Mouse (Mus musculus): Measurements from ENCODE around the gene Inca1. TPM values are rescaled to one million over a fixed set of nuclear protein-coding genes. Genes with fewer than 3 reads are reported as not detected.

The Inca1 gene
- polyA plus RNA-seq, 1 experiment from 2014 or later: 1.3 TPM

DNA sequence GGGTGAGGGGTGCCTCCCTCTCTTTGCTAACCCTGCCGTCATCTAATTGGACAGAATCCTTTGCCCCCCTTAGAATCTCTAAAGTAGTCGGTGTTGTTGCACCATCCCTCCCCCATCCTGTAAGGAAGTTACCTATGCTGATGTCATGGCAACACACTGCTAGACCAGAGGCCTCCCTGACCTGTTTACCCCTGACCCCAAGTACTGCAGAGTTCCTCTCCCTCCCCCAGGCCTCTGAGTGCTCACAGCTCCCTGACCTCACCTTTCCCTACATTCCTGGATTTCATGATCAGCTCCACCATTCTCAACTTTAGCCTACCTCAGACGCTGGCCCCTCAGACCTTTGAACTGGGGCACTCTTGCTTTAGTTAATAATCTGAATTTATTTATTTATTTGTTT, 6.2 kb upstream of the Inca1 start:
- Histone ChIP-seq H3K4me2 (ENCODE audit: low read length) (no peak overlapping the region), H3K4me3 (replicated peaks; ENCODE audit: low read length) (no peak overlapping the region), H3K27ac (ENCODE audit: low read length) (no peak overlapping the region), H3K9ac (replicated peaks; ENCODE audit: low read depth, low read length) (no peak overlapping the region), H3K9me3 (ENCODE audit: control insufficient read depth, low read length) (no peaks in the 10 kb centered on the region), H3K4me1 (replicated peaks; ENCODE audit: control insufficient read depth, insufficient read depth, low read length) (peaks cover 13% of the 10 kb centered on the region), H3K36me3 (ENCODE audit: control insufficient read depth, insufficient read depth) (peaks cover 27% of the 10 kb centered on the region), H3K27me3 (replicated peaks; ENCODE audit: control insufficient read depth, insufficient read depth, low read length) (no peaks in the 10 kb centered on the region)
- 89% methylated on average over 3 of the region's 3 CpGs for WGBS
- no peak for ATAC-seq

DNA sequence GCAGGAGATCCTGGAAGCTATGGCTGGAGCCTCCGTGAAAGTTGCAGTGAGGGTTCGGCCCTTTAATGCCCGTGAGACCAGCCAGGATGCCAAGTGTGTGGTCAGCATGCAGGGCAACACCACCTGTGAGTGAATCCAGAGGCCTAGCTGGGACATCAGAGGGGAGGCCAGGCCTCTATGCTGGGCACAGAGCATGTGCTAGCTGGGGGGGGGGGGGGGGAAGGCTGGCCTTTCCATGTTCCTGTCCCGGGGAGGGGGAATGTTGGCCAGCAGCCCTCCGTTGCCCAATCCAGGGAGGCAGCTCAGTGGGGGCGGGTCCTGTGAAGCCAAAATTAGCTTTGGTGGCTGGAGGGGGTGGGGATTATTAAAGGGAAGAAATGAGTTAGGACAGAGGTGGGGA, 2.8 kb upstream of the Inca1 start:
- no peak overlapping the region for H3K4me3 ChIP-seq (replicated peaks; ENCODE audit: low read length)
- WGBS: 80% methylated on average over 6 of the region's 6 CpGs
- H3K27ac ChIP-seq (ENCODE audit: low read length): no peak overlapping the region
- no peaks in the 10 kb centered on the region for H3K27me3 ChIP-seq (replicated peaks; ENCODE audit: control insufficient read depth, insufficient read depth, low read length)
- H3K36me3 ChIP-seq (ENCODE audit: control insufficient read depth, insufficient read depth): peaks cover 22% of the 10 kb centered on the region
- no peak overlapping the region for H3K4me2 ChIP-seq (ENCODE audit: low read length)
- H3K9ac ChIP-seq (replicated peaks; ENCODE audit: low read depth, low read length): no peak overlapping the region
- no peak for ATAC-seq
- H3K4me1 ChIP-seq (replicated peaks; ENCODE audit: control insufficient read depth, insufficient read depth, low read length): peaks cover 22% of the 10 kb centered on the region
- H3K9me3 ChIP-seq (ENCODE audit: control insufficient read depth, low read length): no peaks in the 10 kb centered on the region

DNA sequence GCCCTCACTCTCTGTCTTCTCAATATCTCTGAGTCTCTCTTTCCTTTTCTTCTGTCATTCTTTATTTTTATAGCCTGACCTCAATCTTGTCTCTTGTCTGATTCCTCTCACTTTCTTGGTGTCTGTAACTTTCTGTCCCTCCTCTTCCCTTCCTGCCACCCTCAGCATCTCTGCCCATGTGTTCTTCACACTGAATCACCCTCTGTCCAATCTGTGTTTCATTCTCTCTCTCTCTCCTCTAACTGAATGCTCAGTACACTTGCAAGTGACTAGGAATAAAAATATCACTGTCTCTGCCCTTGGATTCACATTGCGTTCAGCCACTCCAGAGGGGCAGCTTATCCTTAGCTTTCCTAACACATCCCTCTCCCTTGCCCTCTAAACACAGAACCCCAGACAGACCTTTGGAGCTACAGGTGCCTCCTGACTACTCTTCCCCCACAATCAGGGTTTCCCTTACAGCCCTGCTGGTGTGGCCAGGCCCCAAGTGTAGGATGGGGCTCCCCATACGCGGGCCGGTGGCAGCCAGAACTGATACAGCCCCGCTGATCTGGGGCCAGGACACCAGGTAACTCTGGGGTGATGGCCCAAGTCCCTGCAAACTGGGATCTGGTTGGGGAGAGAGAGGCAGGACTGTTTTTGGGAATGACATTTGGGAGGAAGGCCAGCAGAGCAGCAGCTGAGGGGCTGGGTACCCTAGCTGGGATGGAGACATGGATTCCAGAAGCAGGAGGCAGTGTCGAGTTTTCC, 2.2 kb upstream of the Inca1 start:
- peaks cover 22% of the 10 kb centered on the region for H3K4me1 ChIP-seq (replicated peaks; ENCODE audit: control insufficient read depth, insufficient read depth, low read length)
- 85% methylated on average over 6 of the region's 6 CpGs for WGBS
- H3K27ac ChIP-seq (ENCODE audit: low read length): no peak overlapping the region
- no peak overlapping the region for H3K4me3 ChIP-seq (replicated peaks; ENCODE audit: low read length)
- H3K36me3 ChIP-seq (ENCODE audit: control insufficient read depth, insufficient read depth): peaks cover 17% of the 10 kb centered on the region
- H3K4me2 ChIP-seq (ENCODE audit: low read length): no peak overlapping the region
- H3K9ac ChIP-seq (replicated peaks; ENCODE audit: low read depth, low read length): no peak overlapping the region; the same call in 1 of the 2 replicates
- no peak for ATAC-seq
- no peaks in the 10 kb centered on the region for H3K27me3 ChIP-seq (replicated peaks; ENCODE audit: control insufficient read depth, insufficient read depth, low read length)
- H3K9me3 ChIP-seq (ENCODE audit: control insufficient read depth, low read length): no peaks in the 10 kb centered on the region

DNA sequence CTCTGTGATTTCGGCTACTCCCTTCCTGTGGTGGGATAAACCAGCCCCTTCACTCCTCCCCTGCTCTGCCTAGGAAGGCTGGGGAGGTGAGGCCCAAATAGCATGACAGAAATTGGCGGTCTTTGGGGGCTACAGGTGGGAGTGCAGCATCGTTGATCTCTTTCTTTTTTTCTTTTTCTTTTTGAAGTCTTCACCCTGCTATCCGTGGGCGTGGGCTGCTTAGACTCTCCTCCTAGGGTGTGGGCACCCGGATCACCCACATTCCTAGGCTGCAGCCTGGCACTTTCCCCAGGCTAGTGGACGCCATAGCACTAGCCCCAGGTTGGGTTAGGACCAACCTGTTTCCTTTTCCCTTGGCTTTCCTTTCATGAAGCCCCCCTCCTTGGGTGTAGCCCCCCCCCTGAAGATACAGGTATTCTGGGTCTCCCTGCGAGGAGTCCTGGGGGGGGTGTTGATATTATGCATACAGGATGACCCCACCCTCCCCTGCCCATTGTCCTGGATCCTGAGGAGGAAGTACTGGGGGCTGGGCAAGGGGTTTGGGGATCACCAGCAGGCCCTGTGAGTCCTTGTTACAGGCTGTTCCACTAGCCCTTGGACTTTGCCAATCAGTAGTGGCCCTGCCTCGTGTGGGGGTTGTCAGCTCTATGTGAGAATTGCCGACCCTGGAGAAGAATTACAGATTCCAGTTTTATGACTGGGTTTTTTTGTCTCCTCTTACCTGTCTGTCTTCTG, 1.4 kb upstream of the Inca1 start:
- no peaks in the 10 kb centered on the region for H3K27me3 ChIP-seq (replicated peaks; ENCODE audit: control insufficient read depth, insufficient read depth, low read length)

DNA sequence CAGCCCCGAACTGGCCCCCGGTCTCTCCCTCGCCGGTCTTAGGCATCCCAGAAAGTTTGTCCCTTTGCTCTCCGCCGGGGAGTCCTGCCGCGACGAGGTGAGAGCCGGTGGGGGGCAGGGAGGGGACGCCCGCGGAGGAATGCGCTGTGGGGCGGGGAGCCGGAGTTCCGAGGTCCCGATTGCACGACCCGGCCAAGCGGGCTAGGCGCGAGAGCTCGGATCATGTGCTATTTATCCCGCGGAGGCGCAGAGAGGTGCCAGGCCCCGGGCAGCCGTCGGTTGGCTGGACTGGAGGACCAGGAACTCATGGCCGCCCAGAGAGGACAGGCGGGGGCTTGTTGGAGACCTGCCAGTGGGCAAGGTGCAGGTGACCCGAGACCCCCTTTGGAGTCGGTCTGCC, 658 bp upstream of the Inca1 start:
- no peaks in the 10 kb centered on the region for H3K9me3 ChIP-seq (ENCODE audit: control insufficient read depth, low read length)
- peaks cover 12% of the 10 kb centered on the region for H3K36me3 ChIP-seq (ENCODE audit: control insufficient read depth, insufficient read depth)
- WGBS: under 1% methylated on average over 34 of the region's 34 CpGs
- peak overlapping the region; percentile 91 for H3K4me3 ChIP-seq (replicated peaks; ENCODE audit: low read length)
- H3K27me3 ChIP-seq (replicated peaks; ENCODE audit: control insufficient read depth, insufficient read depth, low read length): no peaks in the 10 kb centered on the region
- H3K9ac ChIP-seq (replicated peaks; ENCODE audit: low read depth, low read length): peak overlapping the region; percentile 85
- H3K27ac ChIP-seq (ENCODE audit: low read length): peak overlapping the region; percentile 85
- ATAC-seq: peak; percentile 39
- H3K4me2 ChIP-seq (ENCODE audit: low read length): peak overlapping the region; percentile 68
- H3K4me1 ChIP-seq (replicated peaks; ENCODE audit: control insufficient read depth, insufficient read depth, low read length): peaks cover 22% of the 10 kb centered on the region

More for the DNA sequence above, 1.4 kb upstream of the Inca1 start:
- H3K9ac ChIP-seq (replicated peaks; ENCODE audit: low read depth, low read length): peak overlapping the region; percentile 85
- H3K27ac ChIP-seq (ENCODE audit: low read length): no peak overlapping the region
- WGBS: 11% methylated on average over 10 of the region's 10 CpGs
- H3K36me3 ChIP-seq (ENCODE audit: control insufficient read depth, insufficient read depth): peaks cover 12% of the 10 kb centered on the region
- H3K4me3 ChIP-seq (replicated peaks; ENCODE audit: low read length): peak overlapping the region; percentile 91
- ATAC-seq: peak; percentile 6; the same call in 1 of the 2 replicates
- peaks cover 22% of the 10 kb centered on the region for H3K4me1 ChIP-seq (replicated peaks; ENCODE audit: control insufficient read depth, insufficient read depth, low read length)
- peak overlapping the region; percentile 68 for H3K4me2 ChIP-seq (ENCODE audit: low read length)
- H3K9me3 ChIP-seq (ENCODE audit: control insufficient read depth, low read length): no peaks in the 10 kb centered on the region

DNA sequence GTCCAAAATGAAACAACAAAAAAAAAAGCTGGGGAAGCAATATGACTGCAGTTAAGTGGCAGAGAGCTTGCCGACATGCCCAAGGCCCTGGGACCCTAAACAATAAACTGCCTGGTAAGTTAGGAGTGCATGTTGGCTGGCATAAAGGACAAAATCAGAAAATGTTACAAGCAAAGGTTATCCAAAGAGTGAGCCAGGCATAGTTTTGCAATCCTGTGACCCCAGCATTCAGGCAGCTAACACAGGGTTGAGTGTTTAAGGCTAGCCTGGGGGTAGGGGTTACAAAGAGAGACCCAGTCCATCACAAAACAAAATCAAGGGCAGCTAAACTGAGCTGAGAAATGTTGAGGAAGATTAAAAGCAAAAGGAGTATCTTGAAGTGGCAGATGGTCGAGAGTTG, 904 bp downstream of the Inca1 start:
- ATAC-seq: no peak
- no peaks in the 10 kb centered on the region for H3K27me3 ChIP-seq (replicated peaks; ENCODE audit: control insufficient read depth, insufficient read depth, low read length)
- H3K4me2 ChIP-seq (ENCODE audit: low read length): no peak overlapping the region
- H3K36me3 ChIP-seq (ENCODE audit: control insufficient read depth, insufficient read depth): no peaks in the 10 kb centered on the region; the same call in 1 of the 2 replicates
- H3K27ac ChIP-seq (ENCODE audit: low read length): no peak overlapping the region
- 75% methylated on average over 2 of the region's 2 CpGs for WGBS
- no peaks in the 10 kb centered on the region for H3K9me3 ChIP-seq (ENCODE audit: control insufficient read depth, low read length)
- no peak overlapping the region for H3K4me3 ChIP-seq (replicated peaks; ENCODE audit: low read length)
- peaks cover 22% of the 10 kb centered on the region for H3K4me1 ChIP-seq (replicated peaks; ENCODE audit: control insufficient read depth, insufficient read depth, low read length)
- no peak overlapping the region for H3K9ac ChIP-seq (replicated peaks; ENCODE audit: low read depth, low read length)

DNA sequence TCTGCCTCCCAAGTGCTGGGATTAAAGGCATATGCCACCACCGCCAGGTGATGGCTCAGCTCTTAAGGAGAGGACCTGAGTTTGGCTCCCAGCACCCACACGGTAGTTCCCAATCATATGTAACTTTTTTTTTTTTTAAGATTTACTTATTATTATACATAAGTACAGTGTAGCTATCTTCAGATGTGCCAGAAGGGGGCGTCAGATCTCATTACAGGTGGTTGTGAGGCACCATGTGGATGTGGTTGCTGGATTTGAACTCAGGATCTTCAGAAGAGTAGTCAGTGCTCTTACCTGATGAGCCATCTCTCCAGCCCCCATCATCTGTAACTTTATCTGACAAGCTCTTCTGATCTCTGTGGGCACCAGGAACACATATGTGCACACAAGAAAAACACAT, 2.6 kb downstream of the Inca1 start:
- no peak overlapping the region for H3K27ac ChIP-seq (ENCODE audit: low read length)
- H3K4me2 ChIP-seq (ENCODE audit: low read length): no peak overlapping the region
- H3K9me3 ChIP-seq (ENCODE audit: control insufficient read depth, low read length): no peaks in the 10 kb centered on the region
- WGBS: 79% methylated on average over 3 of the region's 3 CpGs
- ATAC-seq: no peak
- H3K9ac ChIP-seq (replicated peaks; ENCODE audit: low read depth, low read length): no peak overlapping the region
- no peak overlapping the region for H3K4me3 ChIP-seq (replicated peaks; ENCODE audit: low read length)
- H3K27me3 ChIP-seq (replicated peaks; ENCODE audit: control insufficient read depth, insufficient read depth, low read length): no peaks in the 10 kb centered on the region
- H3K4me1 ChIP-seq (replicated peaks; ENCODE audit: control insufficient read depth, insufficient read depth, low read length): peaks cover 17% of the 10 kb centered on the region
- no peaks in the 10 kb centered on the region for H3K36me3 ChIP-seq (ENCODE audit: control insufficient read depth, insufficient read depth)

DNA sequence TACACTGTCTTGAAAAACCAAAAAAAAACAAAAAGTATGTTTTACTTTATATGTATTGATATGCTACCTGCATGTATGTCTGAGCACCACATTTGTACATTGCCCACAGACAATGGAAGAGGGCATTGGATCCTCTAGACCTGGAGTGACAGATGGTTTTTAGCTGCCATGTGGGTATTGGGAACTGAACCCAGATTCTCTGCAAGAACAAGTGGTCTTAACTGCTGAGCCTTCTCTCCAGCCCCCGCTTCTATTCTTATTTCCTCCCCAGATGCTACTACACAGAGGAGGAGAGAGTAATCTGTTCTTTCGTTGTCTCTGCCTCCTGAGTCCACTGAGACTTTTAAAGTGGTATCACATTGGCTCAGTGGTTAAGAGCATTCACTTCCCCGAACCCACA, 6.5 kb downstream of the Inca1 start:
- no peak for ATAC-seq
- Histone ChIP-seq H3K9me3 (ENCODE audit: control insufficient read depth, low read length) (no peaks in the 10 kb centered on the region), H3K27ac (ENCODE audit: low read length) (no peak overlapping the region), H3K9ac (replicated peaks; ENCODE audit: low read depth, low read length) (no peak overlapping the region), H3K4me1 (replicated peaks; ENCODE audit: control insufficient read depth, insufficient read depth, low read length) (peaks cover 4% of the 10 kb centered on the region), H3K4me2 (ENCODE audit: low read length) (no peak overlapping the region), H3K4me3 (replicated peaks; ENCODE audit: low read length) (no peak overlapping the region), H3K36me3 (ENCODE audit: control insufficient read depth, insufficient read depth) (no peaks in the 10 kb centered on the region), H3K27me3 (replicated peaks; ENCODE audit: control insufficient read depth, insufficient read depth, low read length) (no peaks in the 10 kb centered on the region)
- 76% methylated on average over 3 of the region's 3 CpGs for WGBS

DNA sequence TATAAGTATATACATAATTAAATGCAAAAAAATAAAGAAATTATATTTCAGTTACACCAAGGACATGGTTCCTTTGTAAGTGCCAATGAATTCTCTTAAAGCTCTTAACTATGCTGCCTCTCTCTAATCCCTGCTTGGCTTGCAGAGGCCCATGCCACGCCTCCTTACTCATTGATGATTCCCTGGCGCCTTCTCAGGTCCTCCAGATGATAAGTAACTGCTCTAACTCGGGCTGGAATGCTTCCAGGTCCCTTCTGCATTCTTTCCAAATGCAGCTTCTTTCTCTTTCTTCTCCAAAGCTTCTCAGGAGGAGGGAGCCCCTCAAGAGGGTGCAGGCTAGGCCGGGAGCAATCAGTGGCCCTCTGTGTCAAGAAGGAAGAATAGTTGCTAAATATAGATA, 10.4 kb downstream of the Inca1 start:
- Histone ChIP-seq H3K4me2 (ENCODE audit: low read length) (no peak overlapping the region), H3K4me1 (replicated peaks; ENCODE audit: control insufficient read depth, insufficient read depth, low read length) (peaks cover 17% of the 10 kb centered on the region), H3K27me3 (replicated peaks; ENCODE audit: control insufficient read depth, insufficient read depth, low read length) (no peaks in the 10 kb centered on the region), H3K9me3 (ENCODE audit: control insufficient read depth, low read length) (no peaks in the 10 kb centered on the region), H3K4me3 (replicated peaks; ENCODE audit: low read length) (no peak overlapping the region), H3K27ac (ENCODE audit: low read length) (no peak overlapping the region), H3K9ac (replicated peaks; ENCODE audit: low read depth, low read length) (no peak overlapping the region), H3K36me3 (ENCODE audit: control insufficient read depth, insufficient read depth) (no peaks in the 10 kb centered on the region; the same call in 1 of the 2 replicates)
- WGBS: 35% methylated on average over 4 of the region's 4 CpGs
- ATAC-seq: no peak

All from forebrain, embryonic 16.5 days (tissue).